Mouse (Mus musculus) midbrain, embryonic 11.5 days (tissue): ENCODE data around the gene Tsc22d3. TPM values are rescaled to one million over a fixed set of nuclear protein-coding genes. Genes with fewer than 3 reads are reported as not detected.
"Not testable (repeated sequence)": the region's sequence is repeated elsewhere in the genome, so short reads cannot be mapped to it uniquely, and the experiment has no call there.

ENCODE experiments used
- ATAC-seq: fragments of 200-750 bp; cut with Nextera tagmentation; 2 replicates; pipeline ENCODE4 v1.8.0; 2017; ENCODE audit warnings: moderate TSS enrichment, moderate library complexity; ENCODE audit not compliant: low FRiP score
- DNase-seq: peaks from one replicate; pipeline ENCODE4 v3.0.0; 2015; ENCODE audit warnings: low spot score; ENCODE audit errors: missing footprints
- H3K27ac ChIP-seq: fragments of 300-500 bp; sonication (generic); 2 replicates; pipeline ENCODE4 v1.5.1; 2014; ENCODE audit warnings: low read depth, low read length
- H3K27me3 ChIP-seq: fragments of 300-500 bp; sonication (generic); 2 replicates; pipeline ENCODE4 v1.6.1; 2014; ENCODE audit warnings: mild to moderate bottlenecking, low read length, moderate library complexity, mixed read lengths; ENCODE audit not compliant: control insufficient read depth, insufficient read depth
- H3K36me3 ChIP-seq: fragments of 300-500 bp; sonication (generic); 2 replicates; pipeline ENCODE4 v1.6.1; 2014; ENCODE audit warnings: mild to moderate bottlenecking, low read length, moderate library complexity, mixed read lengths; ENCODE audit not compliant: control insufficient read depth, insufficient read depth
- H3K4me1 ChIP-seq: fragments of 300-500 bp; sonication (generic); 2 replicates; pipeline ENCODE4 v1.6.1; 2014; ENCODE audit warnings: low read length; ENCODE audit not compliant: control insufficient read depth, insufficient read depth
- H3K4me2 ChIP-seq: fragments of 300-500 bp; sonication (generic); 2 replicates; pipeline ENCODE4 v1.6.1; 2014; ENCODE audit warnings: mild to moderate bottlenecking, moderate library complexity
- H3K4me3 ChIP-seq: fragments of 300-500 bp; sonication (generic); 2 replicates; pipeline ENCODE4 v1.5.1; 2014; ENCODE audit warnings: low read depth, low read length
- H3K9ac ChIP-seq: fragments of 300-500 bp; sonication (generic); 2 replicates; pipeline ENCODE4 v1.6.1; 2014; ENCODE audit warnings: low read length
- H3K9me3 ChIP-seq: fragments of 300-500 bp; sonication (generic); 2 replicates; pipeline ENCODE4 v1.6.1; 2016; ENCODE audit warnings: low read length; ENCODE audit not compliant: control insufficient read depth
- WGBS: fragments of 180-500 bp; shearing (Covaris S2); extraction: QIAGEN DNeasy Blood & Tissue Kit; methylation state at CpG from one replicate; pipeline ENCODE4 v1.1.7; 2014; 5-methylcytosine and 5-hydroxymethylcytosine counted together
- polyA plus RNA-seq: library from polyadenylated mRNA; unstranded; fragments of >200 nt; fragmentation: Nextera tagmentation; extraction: Ambion mirVana; gene quantifications from 2 replicates; pipeline ENCODE4 v1.2.1, GENCODE M21; 2014

Tsc22d3 gene
- polyA plus RNA-seq, 1 experiment from 2014 or later = 166 TPM

DNA sequence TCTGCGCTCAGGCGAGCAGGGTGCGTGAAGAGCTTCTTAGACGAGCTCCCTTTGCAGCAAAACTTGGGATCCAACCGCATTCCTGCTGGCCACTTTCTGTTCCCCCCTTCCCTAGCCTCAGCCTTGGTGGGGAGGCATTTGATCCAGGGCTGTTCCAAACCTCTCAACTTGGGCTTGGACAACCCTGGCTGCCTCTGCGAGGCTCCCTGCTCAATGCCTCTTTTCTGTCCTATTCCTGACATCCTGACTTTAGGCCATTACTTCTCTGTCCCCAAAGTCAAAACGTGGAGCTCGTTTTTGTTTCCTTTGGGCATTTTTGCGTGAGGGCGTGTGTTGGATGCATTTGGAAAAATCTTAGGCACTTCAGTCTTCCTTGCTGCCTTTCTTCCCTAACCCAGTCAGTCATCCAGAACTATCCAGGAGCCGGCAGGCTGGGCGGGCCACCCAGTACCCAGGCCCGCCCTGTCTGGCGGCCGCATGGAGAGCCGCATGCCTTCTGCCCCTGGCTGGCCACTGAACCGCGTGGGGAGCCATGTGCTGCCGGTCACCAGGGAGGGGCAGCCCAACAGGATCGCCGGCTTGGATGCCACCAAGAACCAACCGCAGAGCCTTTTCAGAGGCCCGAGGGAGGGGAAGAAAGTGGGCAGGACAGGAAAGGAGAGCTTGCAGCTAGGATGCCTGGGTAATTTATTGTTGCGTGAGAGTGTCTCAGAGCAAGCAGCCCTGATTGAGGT, 89.6 kb downstream of the Tsc22d3 start:
- DNase-seq (peak; percentile 86), ATAC-seq (0 out of 2 replicates have a peak, but pooled peaks have one; percentile 49)
- 34% methylated on average over 24 of the region's 24 CpGs for WGBS
- Histone ChIP-seq H3K36me3 (no peaks in the 10 kb centered on the region), H3K4me1 (peaks cover 10% of the 10 kb centered on the region; the same call in 1 of the 2 replicates), H3K27me3 (peaks cover 14% of the 10 kb centered on the region), H3K4me3 (no peak overlapping the region), H3K9ac (peak overlapping the region; percentile 33; the same call in 1 of the 2 replicates), H3K27ac (no peak overlapping the region), H3K9me3 (no peaks in the 10 kb centered on the region), H3K4me2 (no peak overlapping the region)

DNA sequence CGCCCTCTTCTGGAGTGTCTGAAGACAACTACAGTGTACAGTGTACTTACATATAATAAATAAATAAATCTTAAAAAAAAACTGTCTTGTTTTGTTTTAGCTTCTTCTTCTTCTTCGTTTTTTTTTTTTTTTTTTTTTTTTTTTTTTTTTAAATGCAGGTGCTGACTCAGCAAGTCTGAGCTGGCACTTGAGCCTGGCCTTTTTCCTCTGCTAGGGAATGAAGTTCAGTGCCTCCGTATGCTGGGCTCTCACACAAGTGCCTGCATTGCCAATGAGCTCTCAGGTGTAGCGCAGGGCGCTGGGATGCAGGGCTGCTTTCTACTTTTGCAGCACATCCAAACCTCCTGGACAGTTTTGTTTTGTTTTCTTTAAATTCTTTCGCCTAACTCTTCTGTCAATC, 90.6 kb downstream of the Tsc22d3 start:
- no peaks in the 10 kb centered on the region for H3K9me3 ChIP-seq
- DNase-seq (no peak), ATAC-seq (no peak)
- H3K9ac ChIP-seq = no peak overlapping the region
- peaks cover 14% of the 10 kb centered on the region for H3K27me3 ChIP-seq
- peaks cover 14% of the 10 kb centered on the region; the same call in 1 of the 2 replicates for H3K4me1 ChIP-seq
- 42% methylated on average over 6 of the region's 6 CpGs for WGBS
- no peak overlapping the region for H3K27ac ChIP-seq
- H3K4me3 ChIP-seq = no peak overlapping the region
- H3K36me3 ChIP-seq = no peaks in the 10 kb centered on the region
- H3K4me2 ChIP-seq = no peak overlapping the region

DNA sequence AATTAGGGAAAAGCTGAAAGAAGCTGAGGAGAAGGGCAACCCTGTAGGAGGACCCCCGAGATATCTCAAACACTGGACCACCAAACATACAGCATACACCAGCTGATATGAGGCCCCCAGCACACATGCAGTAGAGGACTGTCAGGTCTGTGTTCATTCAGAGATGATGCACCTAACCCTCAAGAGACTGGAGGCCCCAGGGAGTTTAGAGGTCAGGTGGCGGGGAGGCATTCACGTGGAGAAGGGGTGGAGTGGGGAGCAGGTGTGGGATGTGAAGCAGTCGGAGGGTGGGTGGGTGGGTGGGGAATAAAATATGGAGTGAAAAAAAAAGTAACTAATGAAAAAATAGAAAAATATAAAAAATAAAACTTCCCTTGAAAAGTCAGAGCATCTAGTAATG, 91.7 kb downstream of the Tsc22d3 start:
- not testable (repeated sequence) for H3K4me3 ChIP-seq, ATAC-seq, H3K9me3 ChIP-seq, H3K27ac ChIP-seq, H3K9ac ChIP-seq, H3K36me3 ChIP-seq, H3K4me2 ChIP-seq, DNase-seq
- peaks cover 11% of the 10 kb centered on the region for H3K27me3 ChIP-seq
- 91% methylated on average over 4 of the region's 4 CpGs for WGBS
- peaks cover 14% of the 10 kb centered on the region; the same call in 1 of the 2 replicates for H3K4me1 ChIP-seq

DNA sequence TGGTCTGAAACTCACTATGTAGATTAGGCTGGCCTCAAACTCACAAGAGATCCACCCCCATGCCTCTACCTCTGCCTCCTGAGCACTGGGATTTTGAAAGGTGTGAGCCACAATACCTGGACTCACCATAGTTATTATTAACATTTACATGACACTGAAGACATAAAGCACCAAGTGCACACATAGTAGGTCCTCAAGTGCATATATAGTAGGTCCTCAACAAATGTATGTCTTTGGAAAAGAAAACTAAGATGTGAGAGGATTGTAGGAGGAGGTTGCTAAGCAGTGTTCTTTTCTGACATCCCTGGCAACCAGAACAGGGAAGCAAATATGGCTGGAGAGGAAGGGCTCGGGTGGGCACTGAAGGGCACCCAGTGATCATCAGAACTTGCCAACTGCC, 93.1 kb downstream of the Tsc22d3 start:
- Histone ChIP-seq H3K36me3 (no peaks in the 10 kb centered on the region), H3K27ac (no peak overlapping the region), H3K9me3 (no peaks in the 10 kb centered on the region), H3K4me1 (peaks cover 14% of the 10 kb centered on the region; the same call in 1 of the 2 replicates), H3K27me3 (peaks cover 6% of the 10 kb centered on the region), H3K9ac (no peak overlapping the region), H3K4me3 (no peak overlapping the region), H3K4me2 (no peak overlapping the region)
- whole genome bisulfite sequencing = 77% methylated on average over 1 of the region's 1 CpGs
- DNase-seq (no peak), ATAC-seq (no peak)

DNA sequence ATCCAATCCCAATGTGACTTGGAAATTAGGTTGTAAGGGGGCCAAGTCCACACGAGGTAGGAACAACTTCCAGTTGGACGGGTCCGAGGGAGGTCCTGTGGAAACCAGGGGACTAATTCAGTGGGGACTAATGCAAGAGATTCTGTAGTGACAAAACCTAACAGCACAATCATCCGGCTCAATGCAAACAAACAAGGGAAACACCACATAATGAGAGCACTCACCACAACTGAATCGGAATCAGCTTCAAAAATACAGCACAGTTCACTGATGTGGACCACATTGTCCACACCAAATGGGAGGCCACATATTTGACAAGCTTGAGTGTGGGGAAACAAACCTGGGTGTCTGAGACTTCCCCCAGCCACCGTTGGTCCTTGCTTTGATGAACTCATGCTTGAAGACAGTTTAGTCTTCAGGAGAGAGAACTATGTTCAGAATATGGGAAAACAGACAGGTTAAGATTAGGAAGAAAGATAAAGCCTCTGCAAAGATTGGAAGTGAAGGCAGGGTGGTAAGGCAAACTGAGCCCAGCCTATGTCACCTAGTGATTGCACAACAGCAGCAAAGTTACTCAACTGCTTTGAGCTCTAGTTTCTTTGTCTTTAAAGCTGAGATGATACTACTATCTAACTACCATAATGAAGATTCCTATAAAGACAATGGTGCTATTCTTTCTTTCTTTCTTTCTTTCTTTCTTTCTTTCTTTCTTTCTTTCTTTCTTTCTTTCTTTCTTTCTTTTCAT, 93.9 kb downstream of the Tsc22d3 start:
- no peaks in the 10 kb centered on the region for H3K36me3 ChIP-seq
- no peak overlapping the region for H3K9ac ChIP-seq
- no peak overlapping the region for H3K4me2 ChIP-seq
- H3K9me3 ChIP-seq = no peaks in the 10 kb centered on the region
- no peak overlapping the region for H3K4me3 ChIP-seq
- DNase-seq (no peak), ATAC-seq (no peak)
- H3K4me1 ChIP-seq = peaks cover 9% of the 10 kb centered on the region; the same call in 1 of the 2 replicates
- H3K27me3 ChIP-seq = 0 out of 2 replicates have a peak, but pooled peaks cover 5% of the 10 kb centered on the region
- H3K27ac ChIP-seq = no peak overlapping the region
- WGBS = 76% methylated on average over 6 of the region's 6 CpGs

DNA sequence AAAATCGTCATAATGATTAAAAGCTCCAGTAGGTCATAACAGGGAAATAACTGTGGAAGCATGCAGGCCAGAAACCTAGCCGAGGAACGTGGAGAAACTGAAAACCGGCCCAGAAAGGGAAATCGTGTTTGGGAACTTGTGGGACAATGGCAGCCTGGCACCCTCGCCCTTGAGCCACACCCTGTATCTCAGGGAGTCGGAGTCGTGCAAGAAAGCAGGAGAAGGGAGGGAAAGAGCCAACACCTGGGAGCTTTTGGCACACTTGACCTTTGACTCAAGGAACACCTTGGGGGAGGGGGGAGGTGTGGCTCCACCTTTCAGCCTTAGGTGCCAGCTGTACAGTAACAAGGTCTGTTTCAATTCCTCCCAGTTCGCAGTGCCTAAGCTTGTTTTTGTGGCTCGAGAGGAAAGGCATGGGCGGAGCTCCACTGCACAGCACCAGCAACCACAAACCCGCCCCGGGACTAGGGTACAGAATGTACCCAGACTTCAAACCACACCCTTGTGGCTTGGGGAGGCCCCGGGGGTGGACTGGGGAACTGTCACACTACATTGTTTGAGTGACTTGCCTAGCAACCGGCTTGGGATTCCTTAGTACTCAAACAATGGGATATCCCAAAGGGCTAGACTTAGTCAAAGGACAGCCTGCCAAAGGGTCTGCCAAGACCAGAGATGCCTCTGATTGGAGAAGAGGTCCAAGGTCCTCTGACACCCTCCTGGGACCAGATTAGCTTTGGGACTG, 94.8 kb downstream of the Tsc22d3 start:
- no peak overlapping the region for H3K27ac ChIP-seq
- no peak overlapping the region for H3K4me2 ChIP-seq
- no peak for DNase-seq
- ATAC-seq = peak; percentile 82
- H3K36me3 ChIP-seq = no peaks in the 10 kb centered on the region
- H3K27me3 ChIP-seq = 0 out of 2 replicates have a peak, but pooled peaks cover 5% of the 10 kb centered on the region
- H3K9me3 ChIP-seq = no peaks in the 10 kb centered on the region
- H3K4me3 ChIP-seq = no peak overlapping the region
- 52% methylated on average over 15 of the region's 15 CpGs for WGBS
- H3K9ac ChIP-seq = no peak overlapping the region
- peaks cover 7% of the 10 kb centered on the region; the same call in 1 of the 2 replicates for H3K4me1 ChIP-seq

DNA sequence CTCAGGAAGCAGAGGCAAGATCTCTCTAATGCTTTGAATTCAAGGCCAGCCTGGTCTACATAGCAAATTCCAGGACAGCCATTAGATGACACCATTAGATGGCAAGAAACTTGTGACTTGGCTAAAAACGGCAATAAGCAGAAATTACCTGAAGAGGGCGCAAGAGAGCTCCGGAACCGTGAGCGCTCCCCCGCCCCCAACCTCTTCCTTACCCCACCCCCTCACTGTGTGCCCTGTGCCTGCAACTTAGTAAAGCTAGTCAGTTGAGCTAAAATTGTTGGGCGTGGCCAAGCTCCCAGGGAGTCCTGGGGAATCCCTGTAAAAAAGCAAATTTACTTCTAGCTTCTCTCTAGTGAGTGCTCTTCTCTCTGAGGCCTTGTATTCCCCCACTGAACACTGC, 96.6 kb downstream of the Tsc22d3 start:
- ATAC-seq (peak; percentile 71), DNase-seq (peak; percentile 94)
- Histone ChIP-seq H3K4me3 (no peak overlapping the region), H3K9ac (no peak overlapping the region), H3K27ac (no peak overlapping the region), H3K4me2 (no peak overlapping the region), H3K4me1 (peaks cover 7% of the 10 kb centered on the region; the same call in 1 of the 2 replicates), H3K9me3 (no peaks in the 10 kb centered on the region), H3K27me3 (peaks cover 5% of the 10 kb centered on the region; the same call in 1 of the 2 replicates), H3K36me3 (no peaks in the 10 kb centered on the region)
- 25% methylated on average over 7 of the region's 7 CpGs for WGBS

DNA sequence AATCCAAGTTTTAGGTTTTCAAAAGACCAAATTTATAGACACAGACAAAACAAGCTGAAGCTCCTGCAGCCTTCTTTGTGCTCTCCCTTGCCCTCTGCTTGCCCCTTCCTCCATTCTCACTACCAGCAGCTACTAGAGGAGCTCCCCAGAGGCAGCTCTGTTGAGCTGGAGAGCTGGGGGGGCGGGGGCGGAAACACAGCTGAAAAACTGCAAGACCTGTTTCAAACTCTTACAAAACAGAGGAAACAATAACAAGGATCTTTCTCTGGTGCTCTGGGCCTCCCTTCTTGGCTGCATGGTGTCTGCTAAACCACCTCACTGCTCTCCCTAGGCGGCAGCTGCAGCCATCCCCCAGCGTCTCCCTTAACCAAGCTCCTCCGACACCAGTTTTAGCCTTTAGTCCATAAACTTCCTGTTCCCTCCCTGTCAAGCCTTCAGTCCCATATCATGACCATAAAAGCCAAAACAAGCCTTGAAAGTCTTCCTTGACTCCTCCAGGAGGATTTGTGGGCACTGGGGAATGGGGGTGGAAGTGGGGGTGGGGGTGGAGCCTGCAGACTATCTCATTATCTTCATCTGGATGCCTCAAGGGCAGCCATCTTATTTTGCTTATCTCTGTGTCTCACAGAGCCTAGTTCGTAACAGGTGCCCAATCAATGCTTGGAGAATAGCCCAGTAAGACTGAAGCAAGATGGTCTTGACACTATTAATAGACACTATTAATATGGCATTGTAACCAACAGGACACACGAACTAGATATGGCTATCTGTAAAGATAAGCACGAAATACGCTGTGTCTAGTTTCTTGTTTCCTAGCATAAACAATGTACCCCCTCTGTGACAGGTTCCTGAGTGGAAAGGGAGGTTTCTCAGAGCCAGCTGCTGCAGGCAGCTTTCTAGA, 98.8 kb downstream of the Tsc22d3 start:
- H3K4me3 ChIP-seq = no peak overlapping the region
- H3K4me2 ChIP-seq = no peak overlapping the region
- no peak overlapping the region for H3K9ac ChIP-seq
- H3K27me3 ChIP-seq = peaks cover 5% of the 10 kb centered on the region; the same call in 1 of the 2 replicates
- no peak for DNase-seq
- ATAC-seq = no peak
- no peaks in the 10 kb centered on the region for H3K36me3 ChIP-seq
- H3K27ac ChIP-seq = no peak overlapping the region
- H3K9me3 ChIP-seq = no peaks in the 10 kb centered on the region
- WGBS = 72% methylated on average over 7 of the region's 9 CpGs
- peaks cover 7% of the 10 kb centered on the region; the same call in 1 of the 2 replicates for H3K4me1 ChIP-seq
